Mouse (Mus musculus): ENCODE measurements at regions not wholly inside any gene's neighbourhood (a gene's known extent, or its start where the extent isn't known, plus 50 kb on each side); places are given as distances from the start of the nearest gene placed in this dataset.
"Not testable (repeated sequence)": the region's sequence is repeated elsewhere in the genome, so short reads cannot be mapped to it uniquely, and the experiment has no call there.

GRCm38 (mm10) chr8:54239106-54239505, 161.7 kb downstream of the Vegfc start:
- DNase-seq (ENCODE audit: low spot score in 2 of 2): not testable (repeated sequence)

GRCm38 (mm10) chr8:54255434-54255833, 178.0 kb downstream of the Vegfc start:
- DNase-seq (ENCODE audit: low spot score in 2 of 2): no peak

- DNase-seq (ENCODE audit: low spot score in 2 of 2): peak; percentile 4 to 13
These were observed 192.7 kb downstream of the Vegfc start for GRCm38 (mm10) chr8:54270110-54270509.

GRCm38 (mm10) chr8:54273080-54273479, 195.7 kb downstream of the Vegfc start:
- DNase-seq (ENCODE audit: low spot score in 2 of 2): no peak

GRCm38 (mm10) chr8:54275487-54275886, 198.1 kb downstream of the Vegfc start:
- no peak for DNase-seq (ENCODE audit: low spot score in 2 of 2)

Measured in layer of hippocampus, adult 8-10 months (tissue).